Mouse (Mus musculus) midbrain, postnatal 0 days (tissue): ENCODE measurements at regions not wholly inside any gene's neighbourhood (a gene's known extent, or its start where the extent isn't known, plus 50 kb on each side); places are given as distances from the start of the nearest gene placed in this dataset.

ENCODE experiments used
- ATAC-seq: fragments of 200-750 bp; cut with Nextera tagmentation; 2 replicates; pipeline ENCODE4 v1.8.0; 2017; ENCODE audit warnings: moderate number of reproducible peaks, mild to moderate bottlenecking, moderate TSS enrichment, moderate library complexity; ENCODE audit not compliant: low FRiP score
- DNase-seq: peaks from one replicate; pipeline ENCODE4 v3.0.0-alpha.2; 2015; ENCODE audit warnings: low spot score
- H3K27ac ChIP-seq: fragments of 300-500 bp; sonication (generic); 2 replicates; pipeline ENCODE4 v1.5.1; 2014; ENCODE audit warnings: low read depth, mild to moderate bottlenecking, low read length, mixed read lengths
- H3K27me3 ChIP-seq: fragments of 300-500 bp; sonication (generic); 2 replicates; pipeline ENCODE4 v1.6.1; 2014; ENCODE audit warnings: low read length, control low read depth, mixed read lengths; ENCODE audit not compliant: insufficient read depth
- H3K36me3 ChIP-seq: fragments of 300-500 bp; sonication (generic); 2 replicates; pipeline ENCODE4 v1.6.1; 2014; ENCODE audit warnings: low read length, control low read depth, mixed read lengths; ENCODE audit not compliant: insufficient read depth
- H3K4me1 ChIP-seq: fragments of 300-500 bp; sonication (generic); 2 replicates; pipeline ENCODE4 v1.6.1; 2014; ENCODE audit warnings: mild to moderate bottlenecking, control low read depth, antibody characterized with exemption, low read length, mixed read lengths; ENCODE audit not compliant: insufficient read depth
- H3K4me2 ChIP-seq: fragments of 300-500 bp; sonication (generic); 2 replicates; pipeline ENCODE4 v1.6.1; 2014; ENCODE audit warnings: low read depth, mild to moderate bottlenecking, low read length, mixed read lengths; ENCODE audit not compliant: poor library complexity, severe bottlenecking
- H3K4me3 ChIP-seq: fragments of 300-500 bp; sonication (generic); 2 replicates; pipeline ENCODE4 v1.5.1; 2014; ENCODE audit warnings: low read depth, mild to moderate bottlenecking, low read length, moderate library complexity
- H3K9ac ChIP-seq: fragments of 300-500 bp; sonication (generic); replicated peaks from 2 replicates; pipeline ENCODE4 v1.6.1; 2014; ENCODE audit warnings: mild to moderate bottlenecking, low read length, moderate library complexity, mixed read lengths; ENCODE audit not compliant: poor library complexity, severe bottlenecking
- H3K9me3 ChIP-seq: fragments of 300-500 bp; sonication (generic); 2 replicates; pipeline ENCODE4 v1.6.1; 2016; ENCODE audit warnings: low read length, control low read depth
- CTCF ChIP-seq: IDR thresholded peaks from 2 replicates; pipeline ENCODE4 v1.5.1; 2016; ENCODE audit warnings: antibody characterized with exemption, mild to moderate bottlenecking
- WGBS: fragments of 180-500 bp; shearing (Covaris S2); extraction: QIAGEN DNeasy Blood & Tissue Kit; methylation state at CpG from one replicate; pipeline ENCODE4 v1.1.7; 2014; 5-methylcytosine and 5-hydroxymethylcytosine counted together

DNA sequence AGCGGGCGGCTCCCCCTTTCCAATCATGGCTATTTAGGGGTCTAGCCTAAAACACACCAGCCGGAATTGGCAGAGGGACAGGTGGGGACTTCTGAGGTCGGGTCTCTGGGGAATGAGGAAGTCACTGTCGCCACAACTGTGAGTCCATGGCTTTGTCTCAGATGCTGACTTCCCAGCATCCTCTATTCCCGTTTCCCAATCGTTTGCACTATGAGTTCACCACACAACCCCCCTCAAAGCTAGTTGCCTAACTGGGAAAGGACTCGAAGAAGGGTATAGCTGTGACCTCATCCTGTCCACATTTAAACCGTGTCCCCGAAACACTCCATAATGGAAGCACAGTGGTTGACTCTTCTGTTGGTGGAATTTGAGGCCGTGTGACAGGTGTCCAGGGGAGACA lies 102.8 kb upstream of the Tbx3 start:
- DNase-seq (no peak), ATAC-seq (no peak)
- no peak overlapping the region for H3K4me2 ChIP-seq
- peaks cover 11% of the 10 kb centered on the region; the same call in 1 of the 2 replicates for H3K27me3 ChIP-seq
- H3K4me1 ChIP-seq: no peaks in the 10 kb centered on the region
- H3K36me3 ChIP-seq: no peaks in the 10 kb centered on the region
- TF ChIP-seq CTCF: no peak
- no peak overlapping the region for H3K9ac ChIP-seq
- WGBS: 86% methylated on average over 11 of the region's 11 CpGs
- H3K27ac ChIP-seq: no peak overlapping the region
- no peaks in the 10 kb centered on the region for H3K9me3 ChIP-seq
- H3K4me3 ChIP-seq: no peak overlapping the region

DNA sequence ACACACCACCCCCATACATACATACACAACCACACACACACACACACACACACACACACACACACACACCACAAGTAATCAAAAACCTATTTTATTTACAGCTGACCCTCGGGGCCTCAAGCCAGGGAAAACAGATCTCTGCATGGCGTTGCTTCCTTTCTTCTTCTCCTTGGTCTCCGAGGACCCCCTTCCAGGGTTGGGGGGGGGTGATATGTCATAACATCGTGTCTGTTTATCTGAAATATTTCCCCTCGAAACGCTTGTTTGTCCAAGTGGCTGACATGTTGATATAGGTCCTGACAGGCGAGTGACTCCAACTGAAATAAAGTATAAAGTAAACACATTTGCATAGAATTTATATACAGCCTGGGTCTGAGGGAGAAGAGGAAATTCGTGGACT lies 100.4 kb upstream of the Tbx3 start:
- no peak overlapping the region for H3K4me2 ChIP-seq
- no peak overlapping the region for H3K9ac ChIP-seq
- no peak for TF ChIP-seq CTCF
- no peaks in the 10 kb centered on the region for H3K4me1 ChIP-seq
- 62% methylated on average over 8 of the region's 8 CpGs for WGBS
- no peak for ATAC-seq
- H3K36me3 ChIP-seq: no peaks in the 10 kb centered on the region
- no peak overlapping the region for H3K4me3 ChIP-seq
- H3K9me3 ChIP-seq: 0 out of 2 replicates have a peak, but pooled peaks cover 3% of the 10 kb centered on the region
- H3K27me3 ChIP-seq: no peaks in the 10 kb centered on the region
- no peak for DNase-seq
- H3K27ac ChIP-seq: no peak overlapping the region

DNA sequence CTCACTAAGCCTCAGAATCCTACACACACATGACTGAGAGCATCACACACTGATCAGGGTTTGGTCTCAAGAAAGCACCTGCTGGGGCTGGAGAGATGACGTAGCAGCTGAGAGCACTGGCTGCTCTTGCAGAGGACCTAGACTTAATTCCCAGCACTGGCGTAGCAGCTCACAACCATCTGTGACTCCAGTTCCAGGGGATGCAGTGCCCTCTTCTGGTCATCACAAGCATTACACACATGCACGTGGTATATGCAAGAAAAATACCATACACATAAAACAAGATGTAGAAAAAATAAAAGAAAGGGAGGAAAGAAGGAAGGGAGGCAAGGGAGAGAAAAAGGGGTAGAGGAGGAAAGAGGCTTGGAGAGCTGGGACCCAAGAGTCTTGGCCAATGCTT lies 98.8 kb upstream of the Tbx3 start:
- Histone ChIP-seq H3K27ac (no peak overlapping the region), H3K9me3 (0 out of 2 replicates have a peak, but pooled peaks cover 3% of the 10 kb centered on the region), H3K36me3 (no peaks in the 10 kb centered on the region), H3K27me3 (no peaks in the 10 kb centered on the region), H3K4me2 (no peak overlapping the region), H3K4me1 (no peaks in the 10 kb centered on the region), H3K4me3 (no peak overlapping the region), H3K9ac (no peak overlapping the region)
- TF ChIP-seq CTCF: peak; percentile 39; the same call in 1 of the 2 replicates
- 92% methylated on average over 3 of the region's 3 CpGs for WGBS
- ATAC-seq (no peak), DNase-seq (no peak)

DNA sequence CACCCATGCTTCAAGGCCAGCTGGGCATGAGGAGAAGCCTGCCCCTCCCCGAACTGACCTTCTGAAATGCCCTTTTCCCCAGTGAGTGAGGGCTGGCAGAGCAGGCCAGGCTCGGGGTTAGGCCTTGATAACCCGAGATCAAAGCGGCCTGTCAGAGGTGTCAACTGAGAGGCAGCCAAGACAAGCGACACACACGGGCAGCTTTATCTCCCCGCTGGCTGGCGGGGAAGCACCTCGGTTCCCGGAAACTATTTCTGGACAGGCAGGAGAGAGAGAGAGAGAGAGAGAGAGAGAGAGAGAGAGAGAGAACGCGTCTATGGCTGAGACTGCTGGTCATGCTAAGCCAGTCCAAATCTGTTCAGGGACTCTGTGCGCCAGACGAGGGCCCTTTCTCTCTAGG lies 95.3 kb upstream of the Tbx3 start:
- H3K4me1 ChIP-seq: no peaks in the 10 kb centered on the region
- no peak overlapping the region for H3K4me2 ChIP-seq
- no peaks in the 10 kb centered on the region for H3K36me3 ChIP-seq
- DNase-seq (no peak), ATAC-seq (no peak)
- 0 out of 2 replicates have a peak, but pooled peaks cover 3% of the 10 kb centered on the region for H3K9me3 ChIP-seq
- no peaks in the 10 kb centered on the region for H3K27me3 ChIP-seq
- no peak for TF ChIP-seq CTCF
- no peak overlapping the region for H3K27ac ChIP-seq
- WGBS: 53% methylated on average over 14 of the region's 14 CpGs
- H3K9ac ChIP-seq: no peak overlapping the region
- no peak overlapping the region for H3K4me3 ChIP-seq

DNA sequence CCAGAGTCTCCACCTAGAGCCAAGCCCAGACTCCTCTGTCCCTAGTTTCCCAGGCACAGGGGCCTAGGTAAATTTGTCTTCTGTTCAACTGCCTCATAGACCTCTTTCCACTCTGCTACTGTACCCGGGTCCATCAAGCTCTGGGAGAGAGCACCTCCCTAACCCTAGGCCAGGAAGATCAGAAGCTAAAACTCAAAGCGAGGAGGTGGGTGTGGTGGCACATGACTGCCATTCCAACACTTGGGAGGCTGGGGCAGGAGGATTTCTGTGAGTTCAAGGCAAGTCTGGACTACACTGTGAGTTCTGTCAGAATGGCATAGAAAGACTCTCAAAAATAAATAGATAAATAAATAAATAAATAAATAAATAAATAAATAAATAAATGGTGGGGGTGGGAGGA lies 91.2 kb upstream of the Tbx3 start:
- no peak for TF ChIP-seq CTCF

DNA sequence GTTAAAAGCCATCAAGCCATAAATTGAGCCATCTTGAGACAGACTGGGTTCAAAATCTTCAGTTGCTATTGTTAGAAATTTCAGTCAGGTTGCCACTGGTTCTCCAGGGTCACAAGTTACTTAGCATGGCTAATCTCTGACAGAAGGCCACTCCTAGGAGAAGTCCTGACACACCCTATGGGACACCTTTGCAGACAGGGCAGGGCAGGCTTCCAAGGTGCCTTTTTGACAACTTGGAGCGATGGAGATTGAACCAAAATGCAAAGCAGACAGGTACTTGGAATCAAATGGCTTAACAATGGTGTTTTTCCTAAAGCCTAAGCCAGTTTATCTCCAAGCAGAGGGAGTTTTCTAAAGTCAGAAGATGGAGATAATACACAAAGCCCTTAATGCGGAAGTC lies 90.7 kb upstream of the Tbx3 start:
- TF ChIP-seq CTCF: no peak
- Histone ChIP-seq H3K4me1 (no peaks in the 10 kb centered on the region), H3K9ac (no peak overlapping the region), H3K36me3 (no peaks in the 10 kb centered on the region), H3K4me2 (no peak overlapping the region), H3K4me3 (no peak overlapping the region), H3K27ac (no peak overlapping the region), H3K27me3 (no peaks in the 10 kb centered on the region), H3K9me3 (no peaks in the 10 kb centered on the region)
- ATAC-seq: no peak
- 87% methylated on average over 2 of the region's 2 CpGs for WGBS
- no peak for DNase-seq

More for the DNA sequence above, 91.2 kb upstream of the Tbx3 start:
- Histone ChIP-seq H3K4me1 (no peaks in the 10 kb centered on the region), H3K9ac (no peak overlapping the region), H3K36me3 (no peaks in the 10 kb centered on the region), H3K27ac (no peak overlapping the region), H3K27me3 (no peaks in the 10 kb centered on the region), H3K4me2 (no peak overlapping the region), H3K9me3 (no peaks in the 10 kb centered on the region), H3K4me3 (no peak overlapping the region)
- DNase-seq: no peak
- no peak for ATAC-seq
- 91% methylated on average over 2 of the region's 2 CpGs for WGBS
